Comparison of ENCODE assay signal across 8 mouse cellular contexts in genomic region chr8:85311743-85312142, GRCm38 (mm10). TPM values are rescaled to one million over a fixed set of nuclear protein-coding genes. Genes with fewer than 3 reads are reported as not detected.
DNase-seq lines count a peak whose midpoint lies in the region; TF ChIP-seq lines count a peak whose summit lies in the region.
"Had no signal": no experiment of that assay in that cellular context is flagged by ENCODE, and none has a peak within 500 bp of the region (broad histone marks: within the 10 kb centered on the region; RNA-seq: fewer than 3 reads in every experiment).

No protein-coding gene starts in this region.

- H3K27me3 ChIP-seq in E14TG2a.4 (ENCODE audit: insufficient read depth, low read length): no peaks in the 10 kb centered on the region
- H3K27me3 ChIP-seq: limb, embryonic 15.5 days had no signal

- no peak for DNase-seq in layer of hippocampus, adult 2 months (ENCODE audit: low spot score in 2 of 2)
- no peak for DNase-seq in layer of hippocampus, postnatal 10 days (ENCODE audit: low spot score in 2 of 2)
- peak; percentile 65 for DNase-seq in adipocyte (ENCODE audit: low spot score)
- peak; percentile 30 to 43 for DNase-seq in kidney, postnatal 36 days
- DNase-seq in telencephalon, adult 2 months (ENCODE audit: low read depth, low spot score): peak; percentile 5
- no peak for DNase-seq in cerebellum, adult 18-20 months

- peaks cover 23% of the 10 kb centered on the region for H3K36me3 ChIP-seq in E14TG2a.4 (ENCODE audit: insufficient read depth, low read length)

- no peak overlapping the region for H3K4me3 ChIP-seq in layer of hippocampus, adult 2 months
- no peak overlapping the region for H3K4me3 ChIP-seq in E14TG2a.4 (replicated peaks; ENCODE audit: low read length)
- H3K4me3 ChIP-seq: limb, embryonic 15.5 days had no signal

- TF ChIP-seq CTCF in layer of hippocampus, adult 2 months (conservative IDR thresholded peaks at IDR 0.05): peak; percentile 88
- peak; percentile 41 for TF ChIP-seq CTCF in E14TG2a.4 (conservative IDR thresholded peaks at IDR 0.05; ENCODE audit: low read length)

- no peaks in the 10 kb centered on the region for H3K4me1 ChIP-seq in E14TG2a.4 (replicated peaks; ENCODE audit: low read depth, low read length)
- H3K4me1 ChIP-seq: limb, embryonic 15.5 days had no signal

- H3K9me3 ChIP-seq in E14TG2a.4 (ENCODE audit: low read length): no peaks in the 10 kb centered on the region
- H3K9me3 ChIP-seq: limb, embryonic 15.5 days had no signal

- no peak overlapping the region for H3K27ac ChIP-seq in layer of hippocampus, adult 2 months
- H3K27ac ChIP-seq: limb, embryonic 15.5 days had no signal

RNA-seq across cellular contexts. Expression of gene Vps35, which starts 12.1 kb away (rescaled TPM):
- total RNA-seq in layer of hippocampus, adult 2 months (2021): 100 to 1,000 TPM; 127 TPM
- 100 to 1,000 TPM; 145 to 148 TPM for total RNA-seq in layer of hippocampus, postnatal 10 days (2021)

RNA-seq across cellular contexts. Expression of gene Orc6, which starts 12.3 kb away (rescaled TPM):
- total RNA-seq in layer of hippocampus, adult 2 months (2021): 10 to 100 TPM; 30.4 to 30.6 TPM
- total RNA-seq in layer of hippocampus, postnatal 10 days (2021): 10 to 100 TPM; 43.4 to 43.6 TPM

Comparison
In these comparisons a context has a peak if more than half of its experiments do, and no peak if none do; other contexts are left out.
1. DNase-seq: peak in adipocyte (single experiment), kidney, postnatal 36 days (2 of 2) and telencephalon, adult 2 months (single experiment); none in layer of hippocampus, adult 2 months (0 of 2), layer of hippocampus, postnatal 10 days (0 of 2) and cerebellum, adult 18-20 months (0 of 2).